Mouse (Mus musculus) MEL (cell line): ENCODE data around the gene Triobp.

ENCODE experiments used
- CTCF ChIP-seq, 3 experiments: IDR thresholded peaks in 2 of 3; conservative IDR thresholded peaks in 1 of 3; 2 replicates each; pipeline ENCODE4 v1.5.1; 2011 to 2012; ENCODE audit warnings: low read length in 3 of 3, low read depth in 2 of 3, mild to moderate bottlenecking in 2 of 3, improper control_type of control experiment in 1 of 3, inconsistent platforms in 1 of 3, mixed read lengths in 1 of 3, moderate library complexity in 1 of 3; ENCODE audit not compliant: control insufficient read depth in 1 of 3, insufficient read depth in 1 of 3, poor library complexity in 1 of 3, severe bottlenecking in 1 of 3
- GATA1 ChIP-seq: IDR thresholded peaks from 2 replicates; pipeline ENCODE4 v1.6.1; 2011; ENCODE audit warnings: low read depth, low read length, improper control_type of control experiment
- KAT2A ChIP-seq: conservative IDR thresholded peaks from 2 replicates; pipeline ENCODE4 v1.6.1; 2012; ENCODE audit warnings: low read depth, low read length, improper control_type of control experiment, inconsistent platforms
- MAX ChIP-seq: IDR thresholded peaks from 2 replicates; pipeline ENCODE4 v1.6.1; 2011; ENCODE audit warnings: low read length, improper control_type of control experiment
- POLR2A ChIP-seq, 2 experiments: IDR thresholded peaks; 2 replicates each; pipeline ENCODE4 v1.6.1; 2011 to 2012; ENCODE audit warnings: low read length in 2 of 2, mild to moderate bottlenecking in 2 of 2, control low read depth in 1 of 2, improper control_type of control experiment in 1 of 2, low read depth in 1 of 2, moderate library complexity in 1 of 2; ENCODE audit not compliant: control insufficient read depth in 1 of 2, insufficient read depth in 1 of 2, poor library complexity in 1 of 2
- SIN3A ChIP-seq: IDR thresholded peaks from 2 replicates; pipeline ENCODE4 v1.6.1; 2012; ENCODE audit warnings: low read length, improper control_type of control experiment, inconsistent platforms

DNA sequence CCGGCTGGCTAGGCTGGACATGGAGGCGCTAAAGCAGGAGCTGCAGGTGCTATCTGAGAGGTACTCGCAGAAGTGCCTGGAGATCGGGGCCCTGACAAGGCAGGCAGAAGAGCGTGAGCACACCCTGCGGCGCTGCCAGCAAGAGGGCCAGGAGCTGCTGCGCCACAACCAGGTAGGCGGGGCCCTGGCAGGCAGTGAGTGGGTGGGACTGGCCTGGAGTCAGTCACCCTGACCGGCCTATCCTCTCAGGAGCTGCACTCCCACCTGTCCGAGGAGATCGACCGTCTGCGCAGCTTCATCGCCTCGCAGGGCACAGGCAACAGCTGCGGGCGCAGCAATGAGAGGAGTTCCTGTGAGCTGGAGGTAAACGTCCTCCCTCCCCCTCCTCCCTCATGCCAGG is 54.5 kb downstream of the Triobp start:
- no peak for TF ChIP-seq CTCF (IDR thresholded peaks at IDR 0.05 in 2 of 3, conservative IDR thresholded peaks at IDR 0.05 in 1 of 3; ENCODE audit: control insufficient read depth in 1 of 3, insufficient read depth in 1 of 3, low read depth in 2 of 3, low read length in 3 of 3, poor library complexity in 1 of 3, severe bottlenecking in 1 of 3)
- no peak for TF ChIP-seq POLR2A (IDR thresholded peaks at IDR 0.05; ENCODE audit: control insufficient read depth in 1 of 2, insufficient read depth in 1 of 2, low read depth in 1 of 2, low read length in 2 of 2, poor library complexity in 1 of 2)
- TF ChIP-seq KAT2A: no peak
- TF ChIP-seq MAX: no peak
- no peak for TF ChIP-seq SIN3A
- TF ChIP-seq GATA1: no peak
